Mouse (Mus musculus): ENCODE results near the gene Ofcc1. TPM values are rescaled to one million over a fixed set of nuclear protein-coding genes. Genes with fewer than 3 reads are reported as not detected.

Ofcc1 gene
- polyA plus RNA-seq, 1 experiment from 2014 or later = 0.04 TPM

DNA sequence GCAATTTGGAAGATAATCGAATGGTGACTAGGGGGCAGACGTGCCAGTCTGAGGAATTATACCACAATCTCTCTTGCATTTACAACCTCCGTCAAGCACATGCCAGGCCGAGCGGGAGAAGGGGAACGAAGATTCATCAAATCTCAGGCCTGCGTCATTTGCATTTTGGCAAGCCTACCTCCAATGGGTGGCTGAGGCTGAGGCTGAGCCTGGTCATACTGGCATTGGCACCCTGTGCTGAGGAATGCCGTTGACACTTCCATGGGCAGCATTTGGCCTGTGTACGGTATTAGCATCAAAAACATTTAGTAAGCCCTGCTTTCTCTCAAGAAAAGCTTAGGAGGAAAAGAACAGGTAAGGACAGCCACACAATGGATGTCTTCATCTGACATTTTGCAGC lies 152.9 kb downstream of the Ofcc1 start:
- no peak for ATAC-seq (ENCODE audit: low FRiP score, low TSS enrichment)
- Histone ChIP-seq H3K27me3 (ENCODE audit: control insufficient read depth, insufficient read depth, low read length) (no peaks in the 10 kb centered on the region), H3K9ac (ENCODE audit: low read length) (no peak overlapping the region), H3K36me3 (ENCODE audit: control insufficient read depth, insufficient read depth, low read length) (no peaks in the 10 kb centered on the region), H3K4me2 (replicated peaks; ENCODE audit: low read depth) (no peak overlapping the region), H3K4me1 (replicated peaks; ENCODE audit: control insufficient read depth, insufficient read depth) (no peaks in the 10 kb centered on the region), H3K4me3 (ENCODE audit: low read depth, low read length) (no peak overlapping the region), H3K27ac (replicated peaks) (no peak overlapping the region), H3K9me3 (ENCODE audit: control insufficient read depth, low read length) (no peaks in the 10 kb centered on the region)
- no peak for DNase-seq (ENCODE audit: low spot score)
- TF ChIP-seq CTCF (IDR thresholded peaks at IDR 0.05; ENCODE audit: low read depth) = no peak
- no peak for TF ChIP-seq EP300 (optimal IDR thresholded peaks at IDR 0.05)
- 86% methylated on average over 9 of the region's 9 CpGs for WGBS

GRCm38 (mm10) chr13:40181786-40182185 lies 179.5 kb downstream of the Ofcc1 start:
- ATAC-seq (ENCODE audit: low FRiP score, low TSS enrichment) (no peak), DNase-seq (ENCODE audit: low spot score) (no peak)
- Histone ChIP-seq H3K4me3 (ENCODE audit: low read depth, low read length) (no peak overlapping the region), H3K27ac (replicated peaks) (no peak overlapping the region), H3K36me3 (ENCODE audit: control insufficient read depth, insufficient read depth, low read length) (no peaks in the 10 kb centered on the region), H3K27me3 (ENCODE audit: control insufficient read depth, insufficient read depth, low read length) (no peaks in the 10 kb centered on the region), H3K4me1 (replicated peaks; ENCODE audit: control insufficient read depth, insufficient read depth) (no peaks in the 10 kb centered on the region), H3K4me2 (replicated peaks; ENCODE audit: low read depth) (no peak overlapping the region), H3K9me3 (ENCODE audit: control insufficient read depth, low read length) (no peaks in the 10 kb centered on the region), H3K9ac (ENCODE audit: low read length) (no peak overlapping the region)
- no peak for TF ChIP-seq EP300 (optimal IDR thresholded peaks at IDR 0.05)
- TF ChIP-seq CTCF (IDR thresholded peaks at IDR 0.05; ENCODE audit: low read depth) = no peak
- 73% methylated on average over 3 of the region's 3 CpGs for WGBS

DNA sequence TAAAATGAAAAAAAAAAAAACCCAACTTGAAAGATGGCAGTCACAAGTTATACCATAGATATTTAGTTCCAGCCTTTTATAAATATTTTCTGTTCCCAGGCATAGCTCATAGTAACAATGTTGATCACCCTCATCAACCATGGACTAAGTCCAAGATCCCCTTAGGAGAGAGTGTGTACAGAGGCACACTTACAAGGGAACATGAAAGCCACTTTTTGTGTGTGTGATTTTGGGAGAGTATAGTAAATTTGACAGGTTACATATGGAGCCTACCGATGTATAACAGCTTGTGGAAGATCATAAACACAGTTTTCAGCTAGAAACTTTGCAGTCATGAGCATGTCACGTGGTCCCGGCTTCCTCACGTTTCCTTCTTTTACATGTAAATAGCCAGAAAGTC lies 189.5 kb downstream of the Ofcc1 start:
- WGBS = 55% methylated on average over 4 of the region's 4 CpGs
- H3K4me1 ChIP-seq (replicated peaks; ENCODE audit: control insufficient read depth, insufficient read depth) = no peaks in the 10 kb centered on the region
- no peaks in the 10 kb centered on the region for H3K27me3 ChIP-seq (ENCODE audit: control insufficient read depth, insufficient read depth, low read length)
- H3K4me2 ChIP-seq (replicated peaks; ENCODE audit: low read depth) = no peak overlapping the region
- no peak overlapping the region for H3K27ac ChIP-seq (replicated peaks)
- no peak overlapping the region for H3K4me3 ChIP-seq (ENCODE audit: low read depth, low read length)
- no peaks in the 10 kb centered on the region for H3K9me3 ChIP-seq (ENCODE audit: control insufficient read depth, low read length)
- H3K36me3 ChIP-seq (ENCODE audit: control insufficient read depth, insufficient read depth, low read length) = no peaks in the 10 kb centered on the region
- no peak overlapping the region for H3K9ac ChIP-seq (ENCODE audit: low read length)
- ATAC-seq (ENCODE audit: low FRiP score, low TSS enrichment) = no peak
- no peak for TF ChIP-seq EP300 (optimal IDR thresholded peaks at IDR 0.05)
- TF ChIP-seq CTCF (IDR thresholded peaks at IDR 0.05; ENCODE audit: low read depth) = no peak
- no peak for DNase-seq (ENCODE audit: low spot score)

DNA sequence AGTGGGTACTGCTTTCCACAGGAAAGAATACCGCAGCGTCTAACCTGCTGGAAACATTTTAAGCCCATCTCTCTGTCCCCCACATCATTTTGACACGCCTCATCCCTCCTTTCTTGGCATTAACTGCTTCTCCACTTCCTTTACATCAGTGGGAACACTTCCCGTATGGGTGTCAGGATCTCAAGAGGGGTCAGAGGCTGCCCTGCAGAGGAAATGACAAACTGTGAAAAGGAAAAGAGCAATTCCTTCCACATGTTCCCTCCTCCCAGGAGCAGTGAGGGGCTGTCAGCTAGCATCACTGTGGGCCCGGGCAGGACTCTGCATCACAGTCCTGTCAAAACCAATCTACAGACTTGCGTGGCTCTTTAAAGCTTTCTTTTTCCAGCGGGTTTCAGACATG lies 193.4 kb downstream of the Ofcc1 start:
- no peaks in the 10 kb centered on the region for H3K27me3 ChIP-seq (ENCODE audit: control insufficient read depth, insufficient read depth, low read length)
- no peak overlapping the region for H3K9ac ChIP-seq (ENCODE audit: low read length)
- WGBS = 53% methylated on average over 7 of the region's 7 CpGs
- H3K27ac ChIP-seq (replicated peaks) = no peak overlapping the region
- H3K36me3 ChIP-seq (ENCODE audit: control insufficient read depth, insufficient read depth, low read length) = no peaks in the 10 kb centered on the region
- DNase-seq (ENCODE audit: low spot score) = no peak
- no peak for ATAC-seq (ENCODE audit: low FRiP score, low TSS enrichment)
- H3K4me2 ChIP-seq (replicated peaks; ENCODE audit: low read depth) = no peak overlapping the region
- H3K4me1 ChIP-seq (replicated peaks; ENCODE audit: control insufficient read depth, insufficient read depth) = no peaks in the 10 kb centered on the region
- H3K9me3 ChIP-seq (ENCODE audit: control insufficient read depth, low read length) = no peaks in the 10 kb centered on the region
- TF ChIP-seq CTCF (IDR thresholded peaks at IDR 0.05; ENCODE audit: low read depth) = no peak
- TF ChIP-seq EP300 (optimal IDR thresholded peaks at IDR 0.05) = no peak
- no peak overlapping the region for H3K4me3 ChIP-seq (ENCODE audit: low read depth, low read length)

GRCm38 (mm10) chr13:40155466-40155865 lies 205.8 kb downstream of the Ofcc1 start:
- ATAC-seq (ENCODE audit: low FRiP score, low TSS enrichment) (no peak), DNase-seq (ENCODE audit: low spot score) (no peak)
- Histone ChIP-seq H3K4me2 (replicated peaks; ENCODE audit: low read depth) (no peak overlapping the region), H3K4me1 (replicated peaks; ENCODE audit: control insufficient read depth, insufficient read depth) (no peaks in the 10 kb centered on the region), H3K27ac (replicated peaks) (no peak overlapping the region), H3K9me3 (ENCODE audit: control insufficient read depth, low read length) (no peaks in the 10 kb centered on the region), H3K4me3 (ENCODE audit: low read depth, low read length) (no peak overlapping the region), H3K36me3 (ENCODE audit: control insufficient read depth, insufficient read depth, low read length) (no peaks in the 10 kb centered on the region), H3K27me3 (ENCODE audit: control insufficient read depth, insufficient read depth, low read length) (no peaks in the 10 kb centered on the region), H3K9ac (ENCODE audit: low read length) (no peak overlapping the region)
- WGBS = 53% methylated on average over 3 of the region's 3 CpGs
- TF ChIP-seq EP300 (optimal IDR thresholded peaks at IDR 0.05) (no peak), CTCF (IDR thresholded peaks at IDR 0.05; ENCODE audit: low read depth) (no peak)

DNA sequence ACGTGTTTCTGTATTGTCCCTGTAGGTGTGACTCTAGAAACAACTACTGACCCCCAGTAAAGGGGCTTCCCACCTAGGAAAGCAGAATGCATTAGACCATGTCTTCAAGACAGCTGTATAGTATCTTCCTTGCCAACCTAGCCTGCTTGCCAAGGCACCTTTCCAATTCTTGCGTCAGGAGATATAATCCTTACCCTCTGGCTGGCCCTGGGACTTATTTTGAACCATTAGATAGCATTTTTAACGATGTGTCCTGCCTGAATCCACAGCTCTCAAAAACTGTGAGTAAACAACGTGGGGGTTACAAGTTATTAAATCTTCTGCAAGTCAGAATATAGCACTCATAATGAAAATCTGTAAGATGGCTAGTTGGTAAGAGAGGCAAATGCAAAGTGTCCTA lies 221.3 kb downstream of the Ofcc1 start:
- no peak overlapping the region for H3K4me3 ChIP-seq (ENCODE audit: low read depth, low read length)
- no peak for DNase-seq (ENCODE audit: low spot score)
- no peak overlapping the region for H3K27ac ChIP-seq (replicated peaks)
- 74% methylated on average over 4 of the region's 4 CpGs for WGBS
- H3K4me2 ChIP-seq (replicated peaks; ENCODE audit: low read depth) = no peak overlapping the region
- no peak overlapping the region for H3K9ac ChIP-seq (ENCODE audit: low read length)
- no peaks in the 10 kb centered on the region for H3K4me1 ChIP-seq (replicated peaks; ENCODE audit: control insufficient read depth, insufficient read depth)
- ATAC-seq (ENCODE audit: low FRiP score, low TSS enrichment) = no peak
- H3K9me3 ChIP-seq (ENCODE audit: control insufficient read depth, low read length) = no peaks in the 10 kb centered on the region
- no peaks in the 10 kb centered on the region for H3K27me3 ChIP-seq (ENCODE audit: control insufficient read depth, insufficient read depth, low read length)
- no peaks in the 10 kb centered on the region for H3K36me3 ChIP-seq (ENCODE audit: control insufficient read depth, insufficient read depth, low read length)
- TF ChIP-seq CTCF (IDR thresholded peaks at IDR 0.05; ENCODE audit: low read depth) (no peak), EP300 (optimal IDR thresholded peaks at IDR 0.05) (no peak)
